Mouse (Mus musculus) midbrain, embryonic 10.5 days (tissue): ENCODE measurements at regions not wholly inside any gene's neighbourhood (a gene's known extent, or its start where the extent isn't known, plus 50 kb on each side); places are given as distances from the start of the nearest gene placed in this dataset.

Source experiments
- DNase-seq: peaks from one replicate; pipeline ENCODE4 v3.0.0-alpha.2; 2017; ENCODE audit warnings: low spot score
- H3K27ac ChIP-seq: fragments of 300-500 bp; sonication (generic); replicated peaks from 2 replicates; pipeline ENCODE4 v1.5.1; 2016; ENCODE audit warnings: mild to moderate bottlenecking
- H3K27me3 ChIP-seq: fragments of 300-500 bp; sonication (generic); 2 replicates; pipeline ENCODE4 v1.6.1; 2016; ENCODE audit warnings: low read depth, mild to moderate bottlenecking; ENCODE audit not compliant: poor library complexity, severe bottlenecking
- H3K36me3 ChIP-seq: fragments of 300-500 bp; sonication (generic); 2 replicates; pipeline ENCODE4 v1.6.1; 2016; ENCODE audit warnings: mild to moderate bottlenecking, moderate library complexity
- H3K4me1 ChIP-seq: fragments of 300-500 bp; sonication (generic); 2 replicates; pipeline ENCODE4 v1.6.1; 2016
- H3K4me3 ChIP-seq: fragments of 300-500 bp; sonication (generic); 2 replicates; pipeline ENCODE4 v1.5.1; 2016; ENCODE audit warnings: mild to moderate bottlenecking, moderate library complexity
- H3K9me3 ChIP-seq: fragments of 300-500 bp; sonication (generic); replicated peaks from 2 replicates; pipeline ENCODE4 v1.6.1; 2016; ENCODE audit warnings: mild to moderate bottlenecking
- WGBS: fragments of 180-500 bp; shearing (Covaris S2); methylation state at CpG from one replicate; pipeline ENCODE4 v1.1.7; 2016; 5-methylcytosine and 5-hydroxymethylcytosine counted together

- no peak for DNase-seq
- H3K27ac ChIP-seq, result no peak overlapping the region
- WGBS, result 85% methylated on average over 2 of the region's 2 CpGs
These were observed 262.5 kb upstream of the Cdyl start for GRCm38 (mm10) chr13:35397166-35397565.

GRCm38 (mm10) chr13:35398192-35398591, 261.4 kb upstream of the Cdyl start:
- Histone ChIP-seq H3K9me3 (no peaks in the 10 kb centered on the region), H3K4me1 (peaks cover 7% of the 10 kb centered on the region; the same call in 1 of the 2 replicates), H3K4me3 (no peak overlapping the region), H3K27me3 (no peaks in the 10 kb centered on the region), H3K27ac (no peak overlapping the region), H3K36me3 (no peaks in the 10 kb centered on the region)
- DNase-seq, result no peak
- 70% methylated on average over 8 of the region's 8 CpGs for WGBS

More at GRCm38 (mm10) chr13:35397166-35397565, 262.5 kb upstream of the Cdyl start:
- H3K4me1 ChIP-seq, result peaks cover 7% of the 10 kb centered on the region; the same call in 1 of the 2 replicates
- H3K27me3 ChIP-seq, result no peaks in the 10 kb centered on the region
- no peaks in the 10 kb centered on the region for H3K36me3 ChIP-seq
- H3K9me3 ChIP-seq, result no peaks in the 10 kb centered on the region
- no peak overlapping the region for H3K4me3 ChIP-seq

- Histone ChIP-seq H3K4me1 (no peaks in the 10 kb centered on the region), H3K9me3 (no peaks in the 10 kb centered on the region), H3K27me3 (no peaks in the 10 kb centered on the region), H3K4me3 (no peak overlapping the region), H3K27ac (no peak overlapping the region), H3K36me3 (no peaks in the 10 kb centered on the region)
- no peak for DNase-seq
- WGBS, result 83% methylated on average over 2 of the region's 2 CpGs
These were observed 256.8 kb upstream of the Cdyl start for GRCm38 (mm10) chr13:35402856-35403255.

GRCm38 (mm10) chr13:35404428-35404827, 255.2 kb upstream of the Cdyl start:
- no peak for DNase-seq
- H3K9me3 ChIP-seq, result no peaks in the 10 kb centered on the region
- no peak overlapping the region for H3K27ac ChIP-seq
- H3K36me3 ChIP-seq, result no peaks in the 10 kb centered on the region
- WGBS, result 88% methylated on average over 5 of the region's 5 CpGs
- H3K27me3 ChIP-seq, result no peaks in the 10 kb centered on the region
- no peaks in the 10 kb centered on the region for H3K4me1 ChIP-seq
- no peak overlapping the region for H3K4me3 ChIP-seq

DNA sequence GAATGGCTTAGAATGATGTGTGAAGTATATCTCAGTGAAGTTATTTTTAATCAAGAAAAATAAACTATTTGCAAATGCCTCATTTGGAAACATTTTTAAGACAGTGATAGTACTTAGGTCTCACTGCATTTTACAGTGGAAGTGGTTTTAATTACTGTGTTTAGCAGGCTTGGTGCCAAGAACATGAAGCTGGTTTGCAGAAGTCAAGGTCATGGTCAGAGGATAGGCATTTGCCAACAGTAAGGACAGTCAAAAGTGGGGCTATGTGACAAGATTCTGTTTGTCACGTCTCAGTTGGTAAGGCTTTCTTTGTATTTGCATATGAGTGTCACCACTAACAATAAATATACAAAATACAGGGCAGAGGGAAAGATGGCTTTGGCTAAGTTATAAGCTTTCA, 254.2 kb upstream of the Cdyl start:
- H3K27ac ChIP-seq, result no peak overlapping the region
- no peak overlapping the region for H3K4me3 ChIP-seq
- no peaks in the 10 kb centered on the region for H3K4me1 ChIP-seq
- no peak for DNase-seq
- WGBS, result 83% methylated on average over 1 of the region's 1 CpGs
- no peaks in the 10 kb centered on the region for H3K9me3 ChIP-seq
- no peaks in the 10 kb centered on the region for H3K27me3 ChIP-seq
- no peaks in the 10 kb centered on the region for H3K36me3 ChIP-seq

DNA sequence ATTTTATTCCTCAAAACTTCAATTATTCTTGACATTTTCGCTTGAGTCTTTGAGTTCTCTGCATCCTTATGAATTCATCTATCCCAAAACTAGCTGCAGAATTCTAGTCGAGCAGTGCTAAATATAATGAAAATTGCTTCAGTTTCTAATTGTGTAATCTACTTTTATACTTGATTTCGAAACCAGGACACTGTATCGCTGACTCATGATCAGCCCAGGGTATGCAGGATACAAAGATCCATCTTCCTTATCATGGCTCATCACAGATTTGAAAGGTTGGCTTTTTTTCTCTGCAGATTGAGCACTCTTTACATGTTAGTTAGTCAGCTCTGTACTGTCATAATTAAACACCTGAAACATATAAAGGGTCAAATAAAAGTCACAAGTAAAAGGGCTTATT, 242.1 kb upstream of the Cdyl start:
- Histone ChIP-seq H3K36me3 (no peaks in the 10 kb centered on the region), H3K27ac (no peak overlapping the region), H3K4me3 (no peak overlapping the region), H3K27me3 (no peaks in the 10 kb centered on the region), H3K4me1 (no peaks in the 10 kb centered on the region), H3K9me3 (no peaks in the 10 kb centered on the region)
- no peak for DNase-seq
- 91% methylated on average over 4 of the region's 4 CpGs for WGBS

GRCm38 (mm10) chr13:35420076-35420475, 239.6 kb upstream of the Cdyl start:
- H3K9me3 ChIP-seq, result no peaks in the 10 kb centered on the region
- no peak for DNase-seq
- H3K4me1 ChIP-seq, result no peaks in the 10 kb centered on the region
- no peaks in the 10 kb centered on the region for H3K36me3 ChIP-seq
- H3K27me3 ChIP-seq, result no peaks in the 10 kb centered on the region
- no peak overlapping the region for H3K27ac ChIP-seq
- H3K4me3 ChIP-seq, result no peak overlapping the region
- 89% methylated on average over 3 of the region's 3 CpGs for WGBS

DNA sequence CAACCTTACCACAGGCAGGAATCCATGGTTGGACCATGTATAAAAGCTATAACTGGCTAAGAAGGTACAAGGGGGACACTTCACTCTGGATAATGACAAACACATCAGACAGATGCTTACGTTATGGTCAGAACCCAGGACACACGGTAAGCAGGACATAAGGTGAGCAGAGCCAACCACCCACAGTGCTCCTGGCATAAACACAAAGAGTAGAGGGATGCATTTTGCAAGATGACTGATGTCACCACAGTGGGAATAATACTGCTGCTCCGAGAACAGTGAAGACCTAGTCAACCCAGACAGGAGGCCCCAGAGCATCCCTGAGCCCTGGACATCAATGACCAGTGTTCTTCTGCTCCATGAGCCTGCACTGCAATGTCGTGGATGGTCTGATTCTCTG, 233.6 kb upstream of the Cdyl start:
- no peaks in the 10 kb centered on the region for H3K4me1 ChIP-seq
- 87% methylated on average over 4 of the region's 4 CpGs for WGBS
- no peaks in the 10 kb centered on the region for H3K9me3 ChIP-seq
- no peak for DNase-seq
- H3K4me3 ChIP-seq, result no peak overlapping the region
- no peaks in the 10 kb centered on the region for H3K27me3 ChIP-seq
- H3K36me3 ChIP-seq, result no peaks in the 10 kb centered on the region
- no peak overlapping the region for H3K27ac ChIP-seq

GRCm38 (mm10) chr13:35435173-35435572, 224.5 kb upstream of the Cdyl start:
- Histone ChIP-seq H3K27me3 (no peaks in the 10 kb centered on the region), H3K4me1 (no peaks in the 10 kb centered on the region), H3K36me3 (no peaks in the 10 kb centered on the region), H3K9me3 (no peaks in the 10 kb centered on the region), H3K4me3 (no peak overlapping the region), H3K27ac (no peak overlapping the region)
- DNase-seq, result no peak
- 76% methylated on average over 7 of the region's 7 CpGs for WGBS

DNA sequence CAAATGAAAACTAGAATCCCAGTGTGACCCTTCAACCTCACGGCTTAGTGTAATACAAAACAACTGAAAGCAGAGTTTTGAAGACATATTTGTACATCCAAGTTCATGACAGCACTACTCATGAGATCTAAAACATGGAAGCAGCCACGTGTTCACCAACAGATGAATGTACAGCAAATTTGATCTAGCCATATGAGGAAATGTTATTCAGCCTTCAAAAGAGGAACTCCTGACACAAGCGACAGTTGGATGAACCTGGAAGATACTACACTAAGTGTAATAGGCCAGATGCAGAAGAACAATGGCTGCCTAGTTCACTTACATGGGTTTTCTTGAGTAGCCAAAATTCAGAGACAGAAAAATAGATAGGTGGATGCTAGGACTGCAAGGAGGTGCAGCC, 212.0 kb upstream of the Cdyl start:
- DNase-seq, result no peak
- H3K36me3 ChIP-seq, result no peaks in the 10 kb centered on the region
- no peaks in the 10 kb centered on the region for H3K4me1 ChIP-seq
- no peak overlapping the region for H3K27ac ChIP-seq
- no peaks in the 10 kb centered on the region for H3K27me3 ChIP-seq
- 84% methylated on average over 3 of the region's 3 CpGs for WGBS
- no peaks in the 10 kb centered on the region for H3K9me3 ChIP-seq
- H3K4me3 ChIP-seq, result no peak overlapping the region

- WGBS, result 88% methylated on average over 1 of the region's 1 CpGs
These were observed 207.2 kb upstream of the Cdyl start for GRCm38 (mm10) chr13:35452420-35452819.

DNA sequence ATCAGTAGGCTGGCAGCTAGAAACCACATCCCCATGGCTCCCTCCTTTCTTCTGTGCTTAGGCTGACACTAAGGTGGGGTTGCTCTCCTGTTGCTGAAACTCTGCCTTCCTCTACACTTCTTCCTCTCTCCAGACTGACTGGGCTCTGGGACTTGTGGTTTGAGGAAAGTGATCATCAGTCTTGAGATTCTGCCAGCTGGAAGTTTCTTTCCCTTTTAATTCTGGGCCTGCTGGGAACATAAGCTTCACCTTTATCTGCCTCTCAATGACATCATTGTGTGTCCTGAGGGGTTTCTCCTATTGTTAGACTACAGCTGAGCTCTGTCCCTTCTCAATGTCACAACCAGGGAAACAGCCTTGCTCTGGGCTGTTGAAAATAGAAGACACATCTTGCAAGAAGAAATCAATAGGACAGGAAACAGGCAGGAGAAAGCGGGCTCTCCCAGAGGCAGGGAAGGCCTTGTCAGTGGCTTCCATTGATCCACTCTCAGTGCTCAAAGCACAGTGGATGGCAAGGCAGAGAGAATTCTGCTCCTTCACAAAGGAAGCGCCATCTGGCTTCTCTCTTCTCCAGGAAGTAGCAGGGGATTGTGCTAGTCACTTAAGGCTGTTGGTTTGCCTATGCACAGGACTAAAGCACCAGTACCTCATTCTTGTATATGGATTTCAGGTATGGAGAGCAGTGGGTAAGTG, 206.3 kb upstream of the Cdyl start:
- Histone ChIP-seq H3K4me3 (no peak overlapping the region), H3K36me3 (no peaks in the 10 kb centered on the region), H3K27me3 (no peaks in the 10 kb centered on the region), H3K4me1 (0 out of 2 replicates have a peak, but pooled peaks cover 8% of the 10 kb centered on the region), H3K27ac (no peak overlapping the region), H3K9me3 (no peaks in the 10 kb centered on the region)
- no peak for DNase-seq
- WGBS, result 69% methylated on average over 2 of the region's 2 CpGs

More at GRCm38 (mm10) chr13:35452420-35452819, 207.2 kb upstream of the Cdyl start:
- H3K36me3 ChIP-seq, result no peaks in the 10 kb centered on the region
- no peak overlapping the region for H3K4me3 ChIP-seq
- H3K27me3 ChIP-seq, result no peaks in the 10 kb centered on the region
- H3K4me1 ChIP-seq, result 0 out of 2 replicates have a peak, but pooled peaks cover 8% of the 10 kb centered on the region
- H3K9me3 ChIP-seq, result no peaks in the 10 kb centered on the region
- H3K27ac ChIP-seq, result no peak overlapping the region
- DNase-seq, result no peak

DNA sequence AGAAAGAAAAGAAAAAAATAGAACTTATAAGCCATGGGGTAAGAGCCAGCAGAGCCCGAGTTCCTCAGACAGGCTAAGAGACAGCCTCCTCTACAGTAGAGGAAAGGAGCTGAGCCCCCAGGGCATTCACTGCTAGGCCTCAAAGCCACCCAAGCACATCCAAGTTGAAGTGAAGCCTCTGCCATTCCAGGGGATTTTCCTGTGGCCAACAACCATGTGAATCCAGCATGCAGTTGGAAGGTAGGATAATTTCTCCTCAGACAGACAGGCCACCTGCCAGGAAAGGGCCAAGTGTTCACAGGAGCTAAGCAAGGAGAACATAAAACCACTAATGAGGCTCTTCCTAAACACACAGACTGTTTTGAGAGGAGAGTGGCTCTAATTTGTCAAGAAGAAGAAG, 199.6 kb upstream of the Cdyl start:
- Histone ChIP-seq H3K36me3 (no peaks in the 10 kb centered on the region), H3K9me3 (no peaks in the 10 kb centered on the region), H3K27me3 (no peaks in the 10 kb centered on the region), H3K4me3 (no peak overlapping the region), H3K4me1 (no peaks in the 10 kb centered on the region), H3K27ac (no peak overlapping the region)
- no peak for DNase-seq
- WGBS, result 74% methylated on average over 1 of the region's 1 CpGs

DNA sequence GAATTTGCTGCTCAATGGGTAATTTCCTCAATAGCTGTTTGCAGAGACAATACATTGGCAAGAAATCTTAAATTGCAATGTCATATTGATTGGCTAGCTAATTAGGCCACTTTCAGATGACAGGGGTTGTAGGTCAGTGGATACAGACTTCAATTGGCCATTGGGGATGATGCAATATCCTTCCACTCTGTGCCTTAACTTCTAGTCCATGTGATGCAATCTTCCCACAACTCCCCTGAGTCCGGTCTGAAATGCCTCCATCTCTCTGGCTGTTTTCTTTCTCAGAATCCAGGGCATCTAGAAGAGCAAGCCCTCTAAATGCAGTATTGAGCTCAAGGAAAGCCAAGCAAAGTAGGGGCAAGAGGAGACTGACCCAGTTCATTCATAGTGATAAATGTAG, 196.4 kb upstream of the Cdyl start:
- H3K4me1 ChIP-seq, result no peaks in the 10 kb centered on the region
- no peaks in the 10 kb centered on the region for H3K9me3 ChIP-seq
- H3K27me3 ChIP-seq, result no peaks in the 10 kb centered on the region
- 90% methylated on average over 1 of the region's 1 CpGs for WGBS
- no peak overlapping the region for H3K4me3 ChIP-seq
- DNase-seq, result no peak
- H3K27ac ChIP-seq, result no peak overlapping the region
- H3K36me3 ChIP-seq, result no peaks in the 10 kb centered on the region
